Mouse (Mus musculus): Measurements from ENCODE around the gene Zbtb34. TPM values are rescaled to one million over a fixed set of nuclear protein-coding genes. Genes with fewer than 3 reads are reported as not detected.

Zbtb34 gene
- total RNA-seq, 2 experiments from 2014 or later, result 4.7 to 8.0 TPM

- peak in 1 of 2 experiments; percentile 28 for DNase-seq
Observed at GRCm38 (mm10) chr2:33401217-33401616, 29.9 kb downstream of the Zbtb34 start.

GRCm38 (mm10) chr2:33400541-33400940 lies 30.6 kb downstream of the Zbtb34 start:
- no peak for DNase-seq

GRCm38 (mm10) chr2:33399091-33399490 lies 32.0 kb downstream of the Zbtb34 start:
- DNase-seq, result no peak

DNA sequence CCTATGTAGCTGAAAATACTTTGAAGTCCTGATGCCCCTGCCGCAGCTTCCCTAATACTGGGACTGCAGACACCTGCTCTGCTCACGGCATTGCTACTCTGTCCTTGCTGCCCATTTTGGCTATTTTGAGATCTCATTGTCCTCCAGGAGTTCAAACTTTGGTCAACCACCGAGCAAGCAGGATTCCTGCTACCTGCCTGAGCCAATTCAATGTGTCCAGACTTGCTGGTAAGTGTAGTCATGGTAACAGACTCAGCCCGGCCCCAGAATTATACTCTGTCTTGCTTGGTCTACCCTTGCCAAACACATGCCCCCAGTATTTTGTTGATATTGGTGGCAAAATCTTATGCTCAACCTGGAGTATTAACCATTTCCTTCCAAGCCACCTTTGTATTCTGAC lies 34.1 kb downstream of the Zbtb34 start:
- DNase-seq, result no peak

GRCm38 (mm10) chr2:33395053-33395452 lies 36.1 kb downstream of the Zbtb34 start:
- DNase-seq, result no peak

- DNase-seq, result no peak
Observed at GRCm38 (mm10) chr2:33393951-33394635, 37.0 kb downstream of the Zbtb34 start.

DNA sequence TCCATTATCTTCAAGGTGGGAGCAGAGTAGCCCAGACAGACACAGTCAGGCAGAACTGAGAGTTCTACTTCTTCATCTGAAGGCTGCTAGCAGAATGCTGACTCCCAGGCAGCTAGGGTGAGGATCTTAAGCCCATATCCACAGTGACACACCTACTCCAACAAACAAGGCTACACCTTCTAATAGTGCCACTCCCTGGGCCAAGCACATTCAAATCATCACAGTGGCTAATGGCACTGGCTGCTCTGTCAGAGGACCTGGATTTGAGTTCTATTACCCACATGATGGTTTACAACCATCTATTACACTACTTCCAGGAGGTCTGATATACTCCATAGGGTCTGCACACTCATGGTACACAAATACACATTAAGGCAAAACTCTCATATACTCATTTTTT lies 38.1 kb downstream of the Zbtb34 start:
- no peak for DNase-seq

GRCm38 (mm10) chr2:33371648-33372408 lies 59.3 kb downstream of the Zbtb34 start:
- DNase-seq, result no peak

- DNase-seq, result peak; percentile 97 to 99
Observed at GRCm38 (mm10) chr2:33370777-33371647, 60.1 kb downstream of the Zbtb34 start, which contains the start of gene Ralgps1. Gene Ralgps1, minus strand, starts transcription at chr2:33371486.

DNA sequence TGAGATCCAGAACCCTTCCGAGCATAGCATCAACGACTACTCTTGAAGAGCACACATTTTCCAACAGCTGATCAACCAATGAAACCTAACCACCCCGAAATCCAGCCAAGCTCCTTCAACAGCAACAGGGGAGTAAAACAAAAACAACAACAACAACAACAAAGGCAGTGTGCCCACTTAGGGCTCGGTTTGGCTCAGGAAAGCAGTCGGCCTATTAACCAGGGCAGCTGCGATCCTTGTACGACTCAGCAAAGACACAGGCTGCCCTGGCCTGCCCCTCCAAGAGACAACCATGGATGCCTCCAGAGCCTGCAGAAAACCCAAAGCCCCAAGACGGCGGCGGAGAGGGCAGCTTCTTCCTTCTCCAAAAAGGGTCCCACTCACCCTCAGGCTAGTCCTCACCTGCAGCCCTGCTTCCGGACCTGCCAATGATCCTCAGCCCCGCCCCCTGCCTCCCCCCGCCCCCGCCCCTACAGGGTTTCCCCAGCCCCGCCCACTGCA lies 60.8 kb downstream of the Zbtb34 start:
- DNase-seq, result peak in 1 of 2 experiments; percentile 32

GRCm38 (mm10) chr2:33369453-33369852 lies 61.7 kb downstream of the Zbtb34 start:
- no peak for DNase-seq

DNA sequence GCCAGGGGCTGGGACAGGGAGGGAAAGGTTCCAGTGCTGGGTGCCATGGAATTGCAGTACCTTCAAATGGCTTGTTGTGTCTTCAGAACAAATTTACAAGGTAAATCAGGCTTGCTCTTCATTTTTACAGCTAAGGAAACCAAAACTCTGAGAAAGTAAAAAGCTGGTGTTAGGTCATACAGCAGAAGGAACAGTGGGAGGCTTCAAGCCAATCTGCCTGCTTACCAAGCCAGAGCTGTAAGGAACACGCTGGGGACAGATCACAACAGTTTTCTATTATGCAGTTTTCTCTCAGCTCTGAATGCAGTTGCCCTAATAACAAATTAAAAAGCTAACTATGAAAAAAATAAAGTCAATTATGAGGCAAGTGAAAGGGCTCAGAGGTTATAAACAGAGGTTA lies 62.6 kb downstream of the Zbtb34 start:
- no peak for DNase-seq

- DNase-seq, result peak in 1 of 2 experiments; percentile 62
Observed at GRCm38 (mm10) chr2:33365703-33366471, 65.2 kb downstream of the Zbtb34 start.

DNA sequence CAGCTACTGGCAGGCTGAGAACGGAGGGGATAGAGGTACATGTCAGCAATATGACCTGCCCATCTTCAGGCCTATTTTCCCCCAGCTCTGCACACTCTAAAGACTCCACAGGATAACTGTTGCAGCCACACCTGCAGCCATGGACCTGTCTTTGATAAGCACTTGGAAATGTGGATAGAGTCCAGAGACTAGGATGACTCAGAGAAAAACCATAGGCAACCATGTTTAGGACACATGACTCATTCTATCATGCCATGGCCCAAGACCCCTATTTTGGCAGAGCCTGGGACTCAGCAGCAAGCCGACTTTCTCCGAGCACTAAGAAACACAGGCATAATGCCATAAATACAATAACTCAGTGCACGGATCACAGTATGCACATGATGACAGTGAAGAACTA lies 66.5 kb downstream of the Zbtb34 start:
- DNase-seq, result no peak

DNA sequence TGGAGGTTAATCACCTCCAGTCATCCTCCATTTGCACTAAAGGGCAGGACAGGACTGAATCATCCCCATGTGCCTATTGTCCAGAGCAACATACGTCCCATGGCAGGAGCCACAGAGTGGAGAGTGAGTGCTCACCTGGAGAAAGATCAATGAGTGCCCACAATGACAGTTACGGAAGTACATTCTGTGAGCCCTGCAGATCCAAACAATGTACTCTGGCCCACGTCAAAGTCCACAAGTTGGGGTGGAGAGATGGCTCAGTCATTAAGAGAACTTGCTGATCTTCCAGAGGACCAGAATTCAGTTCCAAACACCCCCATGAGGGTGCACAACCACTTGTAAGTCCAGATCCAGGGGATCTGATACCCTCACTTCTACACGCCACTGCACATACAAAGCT lies 67.2 kb downstream of the Zbtb34 start:
- no peak for DNase-seq

DNA sequence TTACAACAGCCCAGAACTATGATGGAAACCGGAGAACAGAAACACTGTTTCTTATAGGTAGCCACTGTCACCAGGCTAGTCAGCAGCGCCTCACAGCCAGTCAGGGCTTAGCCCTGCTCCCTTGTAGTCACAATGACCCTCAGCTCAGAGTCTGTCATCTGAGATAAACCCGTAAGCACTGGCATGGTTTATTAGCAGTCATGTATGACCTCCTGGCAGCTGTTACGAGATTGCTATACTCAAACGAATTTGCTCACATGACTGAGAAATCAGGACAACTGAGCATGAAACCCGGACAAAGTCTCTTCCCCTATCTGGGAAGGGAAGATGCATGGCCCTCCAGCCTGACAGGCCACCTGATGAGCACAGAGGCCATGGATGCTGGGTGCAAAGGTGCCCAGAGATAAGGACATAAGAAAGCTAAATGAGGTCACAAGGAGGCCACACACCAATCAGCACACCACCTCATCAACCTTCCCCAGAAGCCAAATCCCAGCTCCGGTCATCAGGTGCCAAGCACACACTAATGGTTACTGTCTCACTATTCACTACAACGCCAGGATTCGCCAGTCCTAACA lies 69.9 kb downstream of the Zbtb34 start:
- no peak for DNase-seq

DNA sequence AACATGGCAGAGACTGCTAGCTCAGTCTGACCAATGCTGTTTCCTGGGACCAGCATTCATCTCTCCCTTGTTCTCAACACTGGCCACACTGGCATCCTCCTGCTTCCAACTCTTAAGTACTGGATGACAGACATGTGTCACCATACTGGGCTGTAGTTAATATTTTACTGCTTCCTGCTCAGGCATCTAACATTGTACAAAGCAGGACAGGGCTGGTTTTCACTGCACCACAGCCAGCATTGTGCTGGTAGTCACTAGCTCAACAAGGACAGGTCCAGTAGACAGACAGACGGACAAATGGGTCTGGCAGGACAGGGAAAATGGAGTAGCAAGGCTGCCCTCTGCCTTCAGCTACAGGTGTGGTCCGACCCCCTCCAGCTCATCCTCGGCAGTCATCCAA lies 70.6 kb downstream of the Zbtb34 start:
- no peak for DNase-seq

DNA sequence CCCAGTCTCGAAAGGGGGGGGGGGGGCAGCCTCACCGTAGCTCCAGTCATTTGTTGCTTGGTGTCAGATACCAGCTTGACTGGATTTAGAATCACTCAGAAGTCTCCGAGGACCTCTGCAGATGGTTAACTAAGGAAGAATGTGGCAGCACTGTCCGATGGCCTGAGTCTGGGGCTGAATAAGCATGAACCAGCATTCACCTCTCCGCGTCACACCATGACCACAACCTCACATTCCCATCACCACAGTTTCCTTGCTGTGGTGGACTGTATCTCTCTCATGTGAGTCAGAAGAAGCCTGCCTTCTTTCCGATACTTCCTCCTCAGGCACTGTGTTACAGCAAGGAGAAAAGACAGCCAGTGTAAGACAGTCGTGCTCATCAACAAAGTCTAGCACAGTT lies 71.9 kb downstream of the Zbtb34 start:
- DNase-seq, result no peak

DNA sequence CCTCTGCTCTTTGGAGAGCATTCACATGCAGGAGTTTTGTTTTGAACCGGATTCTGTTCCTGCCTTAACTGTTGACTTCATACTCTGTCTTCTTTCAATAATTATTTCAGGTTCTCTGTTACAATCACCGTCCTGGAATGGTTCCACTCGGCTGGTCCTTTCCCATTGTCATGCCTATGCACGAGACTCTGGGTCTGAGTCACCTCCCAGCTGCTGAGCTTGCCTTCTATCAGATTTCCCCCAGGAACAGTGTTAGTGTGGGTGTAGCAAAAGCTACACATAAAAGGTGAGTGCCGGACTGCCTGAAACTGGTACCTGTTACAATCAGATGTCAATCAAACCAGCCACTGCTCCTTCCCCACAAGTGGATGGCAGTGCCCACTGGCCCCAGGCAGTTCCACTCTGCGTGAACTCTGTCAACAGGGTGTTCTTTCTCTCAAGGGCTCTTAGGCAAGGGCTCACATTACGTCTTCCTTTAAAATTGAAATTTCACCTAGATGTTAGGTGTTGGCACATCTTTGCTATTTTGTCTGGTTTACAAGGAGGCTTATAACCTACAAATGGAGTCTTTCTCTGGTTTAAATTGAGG lies 73.8 kb downstream of the Zbtb34 start:
- no peak for DNase-seq

Measured in heart, adult 18-20 months (tissue).